Mouse (Mus musculus) CH12.LX (cell line): ENCODE data around the gene Gimap7. TPM values are rescaled to one million over a fixed set of nuclear protein-coding genes. Genes with fewer than 3 reads are reported as not detected.

Source experiments
- DNase-seq: peaks from one replicate; pipeline ENCODE4 v3.0.0-alpha.2; 2013; ENCODE audit errors: extremely low read depth
- H3K27ac ChIP-seq: 2 replicates; pipeline ENCODE4 v1.5.1; 2012; ENCODE audit warnings: low read depth, mild to moderate bottlenecking, control low read depth, moderate library complexity; ENCODE audit not compliant: insufficient read depth
- H3K27me3 ChIP-seq: replicated peaks from 2 replicates; pipeline ENCODE3; 2012; ENCODE audit warnings: inconsistent platforms
- H3K36me3 ChIP-seq, 2 experiments: replicated peaks in 1 of 2; 2 replicates each; pipeline versions ENCODE3 to v1.6.1; 2012; ENCODE audit warnings: inconsistent platforms in 1 of 2, low read length in 1 of 2, mild to moderate bottlenecking in 1 of 2, mixed read lengths in 1 of 2, moderate library complexity in 1 of 2; ENCODE audit not compliant: control insufficient read depth in 1 of 2, insufficient read depth in 1 of 2
- H3K4me1 ChIP-seq, 2 experiments: 2 replicates each; pipeline ENCODE4 v1.6.1; 2012; ENCODE audit warnings: inconsistent platforms in 1 of 2, moderate library complexity in 1 of 2; ENCODE audit not compliant: insufficient read depth in 2 of 2, control insufficient read depth in 1 of 2
- H3K4me2 ChIP-seq: 2 replicates; pipeline ENCODE4 v1.6.1; 2012; ENCODE audit warnings: low read depth, mild to moderate bottlenecking, control low read depth; ENCODE audit not compliant: poor library complexity, insufficient read depth, severe bottlenecking
- H3K4me3 ChIP-seq, 3 experiments: fragments of 150-350 bp in 1 of 3; sonication (generic) in 1 of 3; replicated peaks in 1 of 3; 2 replicates each; pipeline versions ENCODE3 to v1.5.1; 2011 to 2012; ENCODE audit warnings: low read depth in 2 of 3, low read length in 2 of 3, mild to moderate bottlenecking in 2 of 3, moderate library complexity in 2 of 3, control low read depth in 1 of 3, improper control_type of control experiment in 1 of 3, inconsistent platforms in 1 of 3, mixed read lengths in 1 of 3; ENCODE audit not compliant: poor library complexity in 1 of 3
- H3K79me2 ChIP-seq: replicated peaks from 2 replicates; pipeline ENCODE4 v1.6.1; 2012; ENCODE audit warnings: mild to moderate bottlenecking, moderate library complexity; ENCODE audit not compliant: control insufficient read depth, poor library complexity, insufficient read depth, severe bottlenecking; ENCODE audit errors: extremely low read depth
- H3K9ac ChIP-seq: 2 replicates; pipeline ENCODE4 v1.6.1; 2012; ENCODE audit warnings: low read depth, mild to moderate bottlenecking, control low read depth, moderate library complexity; ENCODE audit not compliant: insufficient read depth
- H3K9me3 ChIP-seq: replicated peaks from 2 replicates; pipeline ENCODE3; 2012; ENCODE audit warnings: low read length, inconsistent platforms, mixed read lengths
- BHLHE40 ChIP-seq: IDR thresholded peaks from 2 replicates; pipeline ENCODE4 v1.6.1; 2011; ENCODE audit warnings: mild to moderate bottlenecking, low read depth, low read length, improper control_type of control experiment
- CHD1 ChIP-seq: IDR thresholded peaks from 2 replicates; pipeline ENCODE4 v1.6.1; 2012; ENCODE audit warnings: low read depth, low read length, improper control_type of control experiment, inconsistent platforms
- CTCF ChIP-seq, 2 experiments: IDR thresholded peaks in 1 of 2; conservative IDR thresholded peaks in 1 of 2; 2 replicates each; pipeline ENCODE4 v1.5.1; 2011 to 2012; ENCODE audit warnings: low read depth in 2 of 2, low read length in 2 of 2, improper control_type of control experiment in 1 of 2, inconsistent platforms in 1 of 2, mild to moderate bottlenecking in 1 of 2, moderate library complexity in 1 of 2
- EP300 ChIP-seq: IDR thresholded peaks from 2 replicates; pipeline ENCODE4 v1.6.1; 2011; ENCODE audit warnings: low read length, improper control_type of control experiment
- ETS1 ChIP-seq: conservative IDR thresholded peaks from 2 replicates; pipeline ENCODE4 v1.6.1; 2012; ENCODE audit warnings: low read depth, mild to moderate bottlenecking, inconsistent platforms, low read length, improper control_type of control experiment, moderate library complexity
- MXI1 ChIP-seq: IDR thresholded peaks from 2 replicates; pipeline ENCODE4 v1.6.1; 2011; ENCODE audit warnings: mild to moderate bottlenecking, low read depth, low read length, improper control_type of control experiment
- MYC ChIP-seq: IDR thresholded peaks from 2 replicates; pipeline ENCODE4 v1.6.1; 2011; ENCODE audit warnings: low read depth, mild to moderate bottlenecking, improper control_type of control experiment, low read length
- NRF1 ChIP-seq: IDR thresholded peaks from 2 replicates; pipeline ENCODE4 v1.6.1; 2014; ENCODE audit warnings: low read depth, mild to moderate bottlenecking, inconsistent platforms, low read length, improper control_type of control experiment, moderate library complexity
- POLR2A ChIP-seq: IDR thresholded peaks from 2 replicates; pipeline ENCODE4 v1.6.1; 2011; ENCODE audit warnings: low read depth, mild to moderate bottlenecking, improper control_type of control experiment, low read length
- POLR2AphosphoS2 ChIP-seq: IDR thresholded peaks from 2 replicates; pipeline ENCODE4 v1.6.1; 2011; ENCODE audit warnings: low read depth, low read length, improper control_type of control experiment
- SIN3A ChIP-seq: IDR thresholded peaks from 2 replicates; pipeline ENCODE4 v1.6.1; 2012; ENCODE audit warnings: low read length, improper control_type of control experiment, inconsistent platforms
- TCF12 ChIP-seq: IDR thresholded peaks from 2 replicates; pipeline ENCODE4 v1.6.1; 2014; ENCODE audit warnings: low read depth, mild to moderate bottlenecking, inconsistent platforms, low read length, improper control_type of control experiment
- ZMIZ1 ChIP-seq: IDR thresholded peaks from 2 replicates; pipeline ENCODE4 v1.6.1; 2012; ENCODE audit warnings: low read depth, mild to moderate bottlenecking, inconsistent platforms, low read length, improper control_type of control experiment
- dilution Hi-C: fragments of 300-500 bp; cut with MboI; formaldehyde crosslinking; loops from 2 replicates; pipeline ENCODE4 v1.14.3; 2020; ENCODE audit warnings: low sequenced_read_pairs; ENCODE audit not compliant: extremely low pct_unique_long_range_greater_than_20kb, extremely low pct_ligation_motif_present
- in situ Hi-C: fragments of 300-500 bp; cut with MboI; formaldehyde crosslinking; loops from 3 replicates; pipeline ENCODE4 v1.14.3; 2019; ENCODE audit warnings: low sequenced_read_pairs, low pct_ligation_motif_present, low pct_unique_long_range_greater_than_20kb, mixed read lengths
- polyA plus RNA-seq: library from polyadenylated mRNA; unstranded; fragments of >175 nt; gene quantifications from 2 replicates; pipeline ENCODE4 v1.2.1, GENCODE M21; 2012; ENCODE audit warnings: low read depth; ENCODE audit not compliant: insufficient read length
- total RNA-seq, 2 experiments: library from RNA; depleted of rRNA; stranded (reverse); fragments of 300-350 nt in 1 of 2; fragments of >200 nt in 1 of 2; gene quantifications; 2 replicates each; pipeline ENCODE4 v1.2.3; 2012 to 2014

Gene Gimap7
- total and polyA plus RNA-seq, 3 experiments = 4.2 to 14.5 (median 7.0) TPM

GRCm38 (mm10) chr6:48678391-48678790 is 40.0 kb upstream of the Gimap7 start:
- H3K27ac ChIP-seq = peak overlapping the region; percentile 86
- peak overlapping the region; percentile 48 to 80 (median 59) for H3K4me3 ChIP-seq
- H3K36me3 ChIP-seq = peaks cover 0 to 13% of the 10 kb centered on the region in 2 experiments
- H3K9ac ChIP-seq = peak overlapping the region; percentile 89
- peaks cover 22% of the 10 kb centered on the region for H3K79me2 ChIP-seq
- H3K4me2 ChIP-seq = peak overlapping the region; percentile 74
- no peaks in the 10 kb centered on the region for H3K9me3 ChIP-seq
- no peaks in the 10 kb centered on the region for H3K27me3 ChIP-seq
- dilution Hi-C loops = no loop called here
- peaks cover 28 to 65% of the 10 kb centered on the region in 2 experiments for H3K4me1 ChIP-seq
- in situ Hi-C loops = no loop called here
- 0 out of 2 replicates have a peak, but pooled peaks have one; percentile 23 for TF ChIP-seq BHLHE40
- TF ChIP-seq POLR2A = 0 out of 2 replicates have a peak, but pooled peaks have one; percentile 16
- no peak for TF ChIP-seq SIN3A
- DNase-seq = no peak

GRCm38 (mm10) chr6:48679701-48680100 is 38.7 kb upstream of the Gimap7 start:
- Histone ChIP-seq H3K27me3 (no peaks in the 10 kb centered on the region), H3K27ac (peak overlapping the region; percentile 55), H3K9ac (peak overlapping the region; percentile 52), H3K4me3 (no peak overlapping the region), H3K9me3 (no peaks in the 10 kb centered on the region), H3K4me2 (peak overlapping the region; percentile 44), H3K79me2 (peaks cover 25% of the 10 kb centered on the region), H3K4me1 (peaks cover 23 to 60% of the 10 kb centered on the region in 2 experiments), H3K36me3 (peaks cover 0 to 13% of the 10 kb centered on the region in 2 experiments)
- in situ Hi-C loops = loop anchor here (5.0 kb wide), 1 partner anchor 32 kb away; the partner anchor contains the start of gene Gimap8
- dilution Hi-C loops = no loop called here
- no peak for DNase-seq
- TF ChIP-seq ETS1 (peak; percentile 43; the same call in 1 of the 2 replicates), POLR2AphosphoS2 (no peak), EP300 (no peak), BHLHE40 (peak; percentile 88), MXI1 (peak; percentile 60; the same call in 1 of the 2 replicates), ZMIZ1 (no peak; the same call in 1 of the 2 replicates)

GRCm38 (mm10) chr6:48680421-48680820 is 38.0 kb upstream of the Gimap7 start:
- dilution Hi-C loops = no loop called here
- Histone ChIP-seq H3K36me3 (peaks cover 0 to 13% of the 10 kb centered on the region in 2 experiments), H3K4me1 (peaks cover 17 to 55% of the 10 kb centered on the region in 2 experiments), H3K9me3 (no peaks in the 10 kb centered on the region), H3K27ac (peak overlapping the region; percentile 55), H3K4me3 (no peak overlapping the region), H3K27me3 (no peaks in the 10 kb centered on the region), H3K4me2 (peak overlapping the region; percentile 44; the same call in 1 of the 2 replicates), H3K79me2 (peaks cover 32% of the 10 kb centered on the region), H3K9ac (peak overlapping the region; percentile 52; the same call in 1 of the 2 replicates)
- TF ChIP-seq TCF12 (peak; percentile 27; the same call in 1 of the 2 replicates), CHD1 (0 out of 2 replicates have a peak, but pooled peaks have one; percentile 61), NRF1 (no peak), EP300 (0 out of 2 replicates have a peak, but pooled peaks have one; percentile 23), MYC (no peak), BHLHE40 (peak; percentile 82), CTCF (conservative IDR thresholded peaks at IDR 0.05 in 1 of 2, IDR thresholded peaks at IDR 0.05 in 1 of 2; ENCODE audit: low read depth in 2 of 2, low read length in 2 of 2) (no peak), ETS1 (peak; percentile 42; the same call in 1 of the 2 replicates)
- in situ Hi-C loops = loop anchor here (5.0 kb wide), 1 partner anchor 33 kb away; the partner anchor contains the start of gene Gimap8
- no peak for DNase-seq
